Mouse (Mus musculus) small intestine, adult 2 months (tissue): ENCODE results near the gene 1700056E22Rik. TPM values are rescaled to one million over a fixed set of nuclear protein-coding genes. Genes with fewer than 3 reads are reported as not detected.

Source experiments
- H3K27ac ChIP-seq: fragments of 200-500 bp; 2 replicates; pipeline ENCODE4 v1.5.1; 2012; ENCODE audit warnings: low read depth, low read length, control low read depth, inconsistent platforms; ENCODE audit not compliant: insufficient read depth
- H3K27me3 ChIP-seq: fragments of 200-500 bp; 2 replicates; pipeline ENCODE4 v1.6.1; 2012; ENCODE audit warnings: mild to moderate bottlenecking, moderate library complexity, low read length, inconsistent platforms; ENCODE audit not compliant: control insufficient read depth, insufficient read depth
- H3K36me3 ChIP-seq: fragments of 200-500 bp; 2 replicates; pipeline ENCODE4 v1.6.1; 2012; ENCODE audit warnings: mild to moderate bottlenecking, low read length, control low read depth, inconsistent platforms; ENCODE audit not compliant: control insufficient read depth, insufficient read depth
- H3K4me1 ChIP-seq: fragments of 200-500 bp; 2 replicates; pipeline ENCODE4 v1.6.1; 2012; ENCODE audit warnings: low read length, inconsistent platforms, mixed read lengths; ENCODE audit not compliant: control insufficient read depth, insufficient read depth, insufficient read length
- H3K4me3 ChIP-seq: fragments of 200-500 bp; 2 replicates; pipeline ENCODE4 v1.5.1; 2012; ENCODE audit warnings: low read depth, mild to moderate bottlenecking, control low read depth, inconsistent platforms, low read length, moderate library complexity
- CTCF ChIP-seq: fragments of 200-500 bp; IDR thresholded peaks from 2 replicates; pipeline ENCODE4 v1.5.1; 2012; ENCODE audit warnings: low read depth, mild to moderate bottlenecking, control low read depth, inconsistent platforms, low read length, moderate library complexity, mixed read lengths; ENCODE audit not compliant: insufficient replicate concordance, insufficient read length; ENCODE audit errors: extremely low read depth
- POLR2A ChIP-seq: fragments of 200-500 bp; IDR thresholded peaks from 2 replicates; pipeline ENCODE4 v1.6.1; 2012; ENCODE audit warnings: low read depth, mild to moderate bottlenecking, control low read depth, inconsistent platforms, low read length, moderate library complexity
- WGBS: fragments of 180-500 bp; shearing (Covaris S2); methylation state at CpG from one replicate; pipeline ENCODE4 v1.1.7; 2018; 5-methylcytosine and 5-hydroxymethylcytosine counted together
- polyA plus RNA-seq: library from polyadenylated mRNA; depleted of rRNA; stranded (reverse); fragments of >200 nt; gene quantifications from 2 replicates; pipeline ENCODE4 v1.2.3, GENCODE M21; 2012

1700056E22Rik gene
- polyA plus RNA-seq, 1 experiment = 1.6 TPM

- 61% methylated on average over 4 of the region's 4 CpGs for WGBS
- TF ChIP-seq CTCF (no peak), POLR2A (no peak)
- Histone ChIP-seq H3K27me3 (no peaks in the 10 kb centered on the region), H3K4me3 (no peak overlapping the region), H3K4me1 (peaks cover 4% of the 10 kb centered on the region; the same call in 1 of the 2 replicates), H3K36me3 (peaks cover 1% of the 10 kb centered on the region; the same call in 1 of the 2 replicates), H3K27ac (peak overlapping the region; percentile 19; the same call in 1 of the 2 replicates)
Measured at GRCm38 (mm10) chr1:184060828-184061734, 27.0 kb upstream of the 1700056E22Rik start.

GRCm38 (mm10) chr1:184060381-184060780 lies 26.3 kb upstream of the 1700056E22Rik start:
- H3K36me3 ChIP-seq = peaks cover 1% of the 10 kb centered on the region; the same call in 1 of the 2 replicates
- WGBS = 56% methylated on average over 9 of the region's 9 CpGs
- H3K27ac ChIP-seq = peak overlapping the region; percentile 73
- no peak for TF ChIP-seq POLR2A
- no peak for TF ChIP-seq CTCF
- no peaks in the 10 kb centered on the region for H3K27me3 ChIP-seq
- H3K4me3 ChIP-seq = no peak overlapping the region
- peaks cover 4% of the 10 kb centered on the region; the same call in 1 of the 2 replicates for H3K4me1 ChIP-seq

GRCm38 (mm10) chr1:184059814-184060213 lies 25.7 kb upstream of the 1700056E22Rik start:
- WGBS = 68% methylated on average over 3 of the region's 3 CpGs
- H3K36me3 ChIP-seq = peaks cover 1% of the 10 kb centered on the region; the same call in 1 of the 2 replicates
- peaks cover 4% of the 10 kb centered on the region; the same call in 1 of the 2 replicates for H3K4me1 ChIP-seq
- peak overlapping the region; percentile 73 for H3K27ac ChIP-seq
- no peaks in the 10 kb centered on the region for H3K27me3 ChIP-seq
- TF ChIP-seq POLR2A (no peak), CTCF (no peak)
- no peak overlapping the region for H3K4me3 ChIP-seq

- Histone ChIP-seq H3K27ac (no peak overlapping the region), H3K36me3 (peaks cover 1% of the 10 kb centered on the region; the same call in 1 of the 2 replicates), H3K4me1 (peaks cover 4% of the 10 kb centered on the region; the same call in 1 of the 2 replicates), H3K4me3 (no peak overlapping the region), H3K27me3 (no peaks in the 10 kb centered on the region)
- TF ChIP-seq CTCF = no peak
- no peak for TF ChIP-seq POLR2A
- WGBS = 72% methylated on average over 8 of the region's 8 CpGs
Measured at GRCm38 (mm10) chr1:184058206-184058605, 24.1 kb upstream of the 1700056E22Rik start.

- H3K36me3 ChIP-seq = peaks cover 1% of the 10 kb centered on the region; the same call in 1 of the 2 replicates
- WGBS = 85% methylated on average over 2 of the region's 2 CpGs
- no peak overlapping the region for H3K27ac ChIP-seq
- H3K27me3 ChIP-seq = no peaks in the 10 kb centered on the region
- H3K4me3 ChIP-seq = no peak overlapping the region
- TF ChIP-seq POLR2A (no peak), CTCF (no peak)
- H3K4me1 ChIP-seq = peaks cover 16% of the 10 kb centered on the region; the same call in 1 of the 2 replicates
Measured at GRCm38 (mm10) chr1:184054176-184054575, 20.1 kb upstream of the 1700056E22Rik start.

GRCm38 (mm10) chr1:184053711-184054110 lies 19.6 kb upstream of the 1700056E22Rik start:
- Histone ChIP-seq H3K4me3 (no peak overlapping the region), H3K27me3 (no peaks in the 10 kb centered on the region), H3K4me1 (peaks cover 21% of the 10 kb centered on the region; the same call in 1 of the 2 replicates), H3K27ac (no peak overlapping the region), H3K36me3 (peaks cover 1% of the 10 kb centered on the region; the same call in 1 of the 2 replicates)
- no peak for TF ChIP-seq CTCF
- no peak for TF ChIP-seq POLR2A
- 78% methylated on average over 4 of the region's 4 CpGs for WGBS

- H3K36me3 ChIP-seq = peaks cover 1% of the 10 kb centered on the region; the same call in 1 of the 2 replicates
- H3K27me3 ChIP-seq = no peaks in the 10 kb centered on the region
- H3K4me1 ChIP-seq = peaks cover 21% of the 10 kb centered on the region; the same call in 1 of the 2 replicates
- 68% methylated on average over 4 of the region's 4 CpGs for WGBS
- H3K4me3 ChIP-seq = no peak overlapping the region
- no peak overlapping the region for H3K27ac ChIP-seq
- TF ChIP-seq CTCF = no peak
- TF ChIP-seq POLR2A = no peak
Measured at GRCm38 (mm10) chr1:184053141-184053540, 19.0 kb upstream of the 1700056E22Rik start.

GRCm38 (mm10) chr1:184052331-184052730 lies 18.2 kb upstream of the 1700056E22Rik start:
- Histone ChIP-seq H3K27me3 (no peaks in the 10 kb centered on the region), H3K4me1 (peaks cover 19% of the 10 kb centered on the region; the same call in 1 of the 2 replicates), H3K4me3 (no peak overlapping the region), H3K36me3 (peaks cover 1% of the 10 kb centered on the region; the same call in 1 of the 2 replicates), H3K27ac (peak overlapping the region; percentile 19)
- TF ChIP-seq CTCF = no peak
- no peak for TF ChIP-seq POLR2A
- WGBS = 68% methylated on average over 4 of the region's 4 CpGs
